Mouse (Mus musculus): Measurements from ENCODE around the gene Zfyve21. TPM values are rescaled to one million over a fixed set of nuclear protein-coding genes. Genes with fewer than 3 reads are reported as not detected.
A peak's percentile ranks its signal among the peaks of the same experiment; 100 is the strongest.

Gene Zfyve21
- polyA plus RNA-seq, 1 experiment: 189 TPM

DNA sequence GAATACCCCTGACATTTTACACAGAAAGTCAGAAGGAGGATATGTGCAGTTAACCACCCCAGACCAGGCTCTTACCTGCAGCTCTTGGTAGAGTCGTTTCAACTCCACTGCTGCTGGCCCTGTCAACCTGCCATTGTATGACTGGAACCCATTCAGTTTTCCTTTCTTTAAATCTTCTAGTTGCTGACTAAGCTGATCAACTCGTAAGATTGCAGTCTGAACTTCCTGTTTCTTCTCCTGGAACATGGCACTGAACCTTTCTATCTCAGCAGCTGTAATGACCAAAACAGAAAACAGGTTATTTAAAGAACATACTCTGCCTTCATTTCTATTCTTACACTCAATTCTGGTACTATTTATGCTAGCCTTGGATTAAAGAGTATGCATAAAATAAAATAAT is 29.5 kb downstream of the Zfyve21 start:
- no peak for DNase-seq (ENCODE audit: low read depth)

DNA sequence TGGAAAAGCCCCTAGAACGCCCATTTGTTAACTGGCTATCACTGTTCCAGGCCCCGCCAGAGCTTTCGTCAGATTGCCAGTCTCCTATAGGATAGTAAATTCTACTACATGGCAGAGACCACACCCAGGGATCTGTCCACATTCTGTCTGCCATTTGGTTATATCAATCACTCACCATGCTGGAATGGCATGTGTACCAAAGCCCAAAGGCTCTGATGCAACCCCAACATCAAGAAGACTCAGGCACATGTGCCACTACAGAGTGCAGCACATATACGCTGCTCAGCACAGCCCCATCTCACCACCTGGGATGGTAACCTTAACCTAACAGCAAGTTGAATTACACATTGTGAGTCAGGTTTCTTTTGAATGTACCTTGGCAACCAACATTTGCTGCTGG is 32.0 kb downstream of the Zfyve21 start:
- DNase-seq (ENCODE audit: low read depth): no peak

DNA sequence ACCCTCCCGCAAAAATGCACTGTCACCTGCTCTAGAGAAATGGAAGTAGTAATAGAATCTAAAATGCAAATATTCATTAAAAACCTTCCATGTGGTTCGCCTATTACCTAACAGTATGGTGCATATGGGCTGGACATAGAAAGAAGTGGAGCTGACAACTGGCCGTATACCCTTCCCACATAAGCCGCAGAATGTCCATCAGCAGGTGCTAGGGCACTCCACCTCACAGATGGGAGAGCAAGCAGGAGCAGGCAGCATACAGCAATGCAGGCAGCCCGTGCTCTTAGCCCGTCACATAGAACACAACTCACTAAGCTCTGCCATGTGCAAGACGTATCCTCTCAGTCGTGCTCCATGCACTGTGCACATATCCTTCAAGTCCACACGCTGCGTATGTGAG is 32.8 kb downstream of the Zfyve21 start:
- DNase-seq (ENCODE audit: low read depth): no peak

DNA sequence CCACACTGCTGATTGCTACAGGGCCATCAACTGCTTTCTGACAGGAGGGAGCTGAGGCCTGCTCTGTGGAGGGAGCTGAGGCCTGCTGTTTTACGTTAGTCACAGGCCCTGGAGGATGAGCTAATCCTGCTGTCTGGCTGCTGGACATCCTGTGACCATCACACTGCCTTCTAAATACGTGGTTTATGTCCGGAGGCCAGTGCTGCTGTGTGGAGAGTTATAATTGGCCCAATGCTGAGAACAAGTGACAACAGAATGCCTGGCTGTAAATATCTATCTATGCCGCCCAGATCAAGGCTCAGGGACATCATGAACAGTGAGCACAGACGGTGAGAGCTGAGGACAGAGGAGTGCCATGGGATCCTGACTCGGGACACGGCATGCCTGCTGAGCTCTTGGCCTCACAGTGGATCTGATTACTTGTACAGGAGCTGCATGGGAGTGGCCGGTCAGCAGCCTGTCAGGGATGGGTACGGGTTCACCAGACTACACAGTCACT is 34.4 kb downstream of the Zfyve21 start:
- DNase-seq (ENCODE audit: low read depth): no peak

DNA sequence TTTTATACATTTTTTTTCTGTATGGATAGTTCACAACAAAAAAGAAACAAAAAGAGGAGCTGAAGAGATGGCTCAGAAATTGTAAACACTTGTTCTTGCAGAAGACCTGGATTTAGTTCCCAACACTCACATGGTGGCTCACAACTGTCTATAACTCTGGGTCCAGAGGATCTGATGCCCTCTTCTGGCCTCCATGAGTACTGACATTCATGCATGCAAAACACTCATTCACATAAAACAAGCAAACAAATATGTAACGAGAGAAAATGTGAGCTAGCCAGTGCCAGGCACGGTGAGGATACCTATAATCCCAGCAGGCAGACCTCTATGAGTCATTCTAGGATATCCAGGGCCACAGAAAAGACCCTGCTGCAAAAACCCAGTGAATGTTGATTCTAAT is 37.3 kb downstream of the Zfyve21 start:
- DNase-seq (ENCODE audit: low read depth): no peak

DNA sequence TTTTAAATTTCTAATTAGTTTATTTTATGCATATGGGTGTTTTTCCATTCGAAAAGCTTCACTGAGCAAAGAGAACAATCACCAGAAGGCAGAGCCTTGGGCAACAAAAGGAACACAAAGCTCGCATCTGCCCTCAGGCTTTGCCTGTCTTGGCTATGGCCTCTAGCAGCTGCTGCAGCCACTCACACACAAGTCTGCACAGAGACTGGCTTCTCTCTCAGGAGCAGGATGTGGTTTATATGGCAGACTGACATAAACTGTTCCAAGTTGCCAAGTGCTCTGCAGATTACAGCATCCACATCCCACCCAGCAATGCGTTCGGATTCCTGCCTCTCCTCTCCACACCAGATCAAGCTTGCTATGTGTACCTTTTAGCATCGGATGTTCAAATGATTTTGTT is 37.8 kb downstream of the Zfyve21 start:
- no peak for DNase-seq (ENCODE audit: low read depth)

DNA sequence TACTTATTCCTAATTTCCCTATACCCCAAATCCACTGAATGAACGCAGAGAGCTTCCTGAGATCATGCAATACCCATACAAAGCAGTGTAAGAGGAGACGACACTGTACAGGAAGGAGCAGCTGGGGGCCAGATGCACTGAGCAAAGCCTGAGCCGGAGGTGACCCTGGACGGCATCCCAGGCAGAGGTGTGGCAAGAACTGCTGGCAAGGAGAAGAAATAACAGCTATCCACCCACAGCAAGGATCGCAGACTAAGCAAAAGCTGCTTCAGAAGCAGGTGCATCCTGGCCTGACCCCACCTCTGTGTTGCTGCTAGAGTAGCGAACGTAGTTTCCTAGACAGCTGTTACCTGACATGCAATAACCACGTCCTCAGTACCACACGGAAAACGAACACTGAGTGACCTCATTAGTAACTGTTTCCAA is 39.1 kb downstream of the Zfyve21 start:
- peak; percentile 52 for DNase-seq (ENCODE audit: low read depth)

DNA sequence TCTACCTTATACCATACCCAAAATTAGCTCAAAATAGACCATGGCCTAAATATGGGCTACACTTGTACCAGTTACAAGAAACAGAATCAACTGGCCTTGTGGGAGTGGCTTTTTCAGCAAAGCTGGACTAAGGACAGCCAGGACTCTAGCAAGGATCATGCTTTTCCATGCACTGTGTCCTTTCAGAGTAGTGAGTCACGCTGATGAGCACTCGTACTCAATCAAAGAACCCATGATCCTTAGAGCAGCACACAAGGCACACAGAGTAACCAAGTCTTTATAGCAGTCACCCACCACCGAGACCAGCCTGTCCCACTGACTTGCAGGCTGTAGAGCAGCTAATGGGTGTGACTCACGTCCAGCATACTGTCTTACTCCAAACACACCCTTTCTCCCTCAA is 39.6 kb downstream of the Zfyve21 start:
- DNase-seq (ENCODE audit: low read depth): no peak

DNA sequence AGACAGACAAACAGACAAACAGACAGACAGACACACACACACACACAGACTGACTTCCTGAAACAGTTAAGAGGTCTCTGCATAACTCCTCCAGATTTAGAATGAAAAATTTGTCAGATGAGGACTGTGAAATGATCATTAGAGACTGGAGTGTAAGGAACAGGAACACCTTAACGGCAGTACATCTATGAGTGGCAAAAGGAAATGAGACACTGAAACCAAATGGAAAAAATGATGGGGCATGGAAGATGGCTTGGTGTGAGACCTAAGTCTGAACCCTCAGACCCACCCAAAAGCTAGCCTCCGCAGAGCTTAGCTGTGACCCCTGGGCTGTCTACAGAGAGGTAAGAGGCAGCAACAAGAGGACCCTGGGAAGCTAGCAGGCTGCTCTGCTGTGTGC is 41.5 kb downstream of the Zfyve21 start:
- DNase-seq (ENCODE audit: low read depth): no peak

DNA sequence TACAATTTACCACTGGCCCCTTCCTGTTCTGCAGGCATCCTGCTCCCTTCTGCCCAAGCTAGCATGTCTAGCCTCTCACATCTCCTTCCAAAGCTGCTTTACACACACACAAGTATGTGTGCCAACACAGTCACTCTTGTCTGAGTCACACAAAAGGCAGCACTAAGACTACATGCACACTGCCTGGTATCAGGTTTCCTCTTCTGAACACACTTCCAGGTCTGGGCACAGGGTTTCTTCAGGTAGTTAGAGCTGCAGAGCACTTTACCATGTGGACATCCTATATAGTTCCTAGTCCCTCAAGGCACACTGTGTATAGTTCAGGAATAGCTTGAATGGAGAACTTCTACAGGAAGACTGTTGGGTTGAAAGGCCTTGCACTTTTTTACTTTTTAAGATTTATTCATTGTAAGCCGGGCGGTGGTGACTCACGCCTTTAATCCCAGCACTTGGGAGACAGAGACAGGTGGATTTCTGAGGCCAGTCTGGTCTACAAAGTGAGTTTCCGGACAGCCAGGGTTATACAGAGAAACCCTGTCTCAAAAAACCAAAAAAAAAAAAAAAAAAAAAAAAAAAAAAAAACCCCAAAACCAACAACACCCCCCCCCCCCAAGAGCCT is 50.3 kb downstream of the Zfyve21 start:
- DNase-seq (ENCODE audit: low read depth): no peak

DNA sequence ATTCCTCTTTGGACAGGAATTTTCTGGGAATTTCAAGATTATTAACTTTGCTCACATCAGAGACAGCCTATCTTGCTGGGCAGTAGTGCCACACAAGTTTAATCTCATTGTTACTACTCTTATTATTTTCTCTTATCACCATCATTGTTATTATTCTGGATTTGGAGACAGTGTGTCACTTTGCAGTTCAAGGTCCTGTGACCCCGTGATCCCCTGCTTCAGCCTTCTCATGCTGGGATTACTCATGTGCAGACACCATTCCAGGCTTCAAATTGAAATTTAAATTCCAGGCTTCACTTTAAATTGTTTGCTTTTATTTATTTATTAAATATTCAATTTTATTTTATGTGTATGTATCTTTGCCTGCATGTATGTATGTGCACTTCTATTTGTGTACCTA is 55.8 kb downstream of the Zfyve21 start:
- DNase-seq (ENCODE audit: low read depth): no peak

DNA sequence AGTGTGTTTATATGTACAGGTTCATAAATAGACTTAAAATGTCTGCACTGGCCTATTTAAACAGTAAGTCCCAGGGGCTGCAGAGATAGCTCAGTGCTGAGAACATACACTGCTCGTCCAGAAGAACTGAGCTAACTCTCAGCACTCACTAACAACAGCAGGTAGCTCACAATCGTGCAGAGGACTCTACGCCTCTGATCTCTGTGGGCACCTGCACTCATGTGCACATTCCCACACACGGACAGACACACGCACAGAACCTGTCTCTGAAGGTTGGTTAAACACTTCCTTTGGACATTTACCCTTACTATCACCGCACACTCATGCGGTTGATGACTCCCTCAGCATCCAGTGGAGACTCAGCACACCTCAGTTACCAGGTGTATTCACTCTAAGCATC is 56.8 kb downstream of the Zfyve21 start:
- DNase-seq (ENCODE audit: low read depth): no peak

DNA sequence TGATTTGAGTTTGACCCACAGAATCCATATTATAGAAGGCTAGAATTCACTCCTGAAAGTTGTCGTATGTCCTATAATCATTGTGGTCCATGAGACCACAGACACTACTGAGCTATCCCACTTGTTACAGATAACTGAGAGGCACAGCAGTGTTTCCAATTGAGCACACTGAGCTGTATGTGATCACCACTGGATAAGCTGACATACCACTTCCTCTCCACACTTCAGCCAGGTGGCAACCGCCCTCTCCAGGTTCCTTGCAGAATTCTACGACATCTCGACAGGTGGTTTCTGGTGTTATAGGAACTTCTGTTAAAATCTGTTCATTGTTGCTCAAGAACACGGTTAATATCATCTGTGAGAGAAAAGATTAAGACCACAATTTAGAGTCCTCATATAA is 58.1 kb downstream of the Zfyve21 start:
- DNase-seq (ENCODE audit: low read depth): no peak

DNA sequence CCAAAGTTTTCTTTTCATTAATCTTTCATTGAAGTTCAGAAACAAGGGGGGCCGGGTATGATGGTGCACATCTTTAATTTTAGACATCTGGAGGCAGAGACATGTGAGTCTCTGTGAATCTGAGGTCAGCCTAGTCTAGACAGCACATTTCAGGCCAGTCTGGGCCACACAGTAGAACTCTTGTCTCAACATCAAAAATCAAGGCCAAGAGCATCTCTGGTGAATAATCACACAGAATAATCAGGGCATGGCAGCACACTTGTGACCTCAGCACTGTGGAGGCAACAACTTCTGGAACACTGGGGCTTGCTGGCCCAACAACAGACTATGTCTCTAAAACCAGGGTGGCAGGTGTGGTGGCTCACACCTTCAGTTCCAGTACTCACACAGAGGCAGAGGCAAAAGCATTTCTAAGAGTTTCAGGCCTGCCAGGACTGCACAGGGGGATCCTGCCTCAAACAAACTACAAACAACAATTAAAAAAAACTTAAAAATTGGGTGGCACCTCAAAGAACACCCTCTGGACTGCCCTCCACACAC is 60.7 kb downstream of the Zfyve21 start:
- no peak for DNase-seq (ENCODE audit: low read depth)

DNA sequence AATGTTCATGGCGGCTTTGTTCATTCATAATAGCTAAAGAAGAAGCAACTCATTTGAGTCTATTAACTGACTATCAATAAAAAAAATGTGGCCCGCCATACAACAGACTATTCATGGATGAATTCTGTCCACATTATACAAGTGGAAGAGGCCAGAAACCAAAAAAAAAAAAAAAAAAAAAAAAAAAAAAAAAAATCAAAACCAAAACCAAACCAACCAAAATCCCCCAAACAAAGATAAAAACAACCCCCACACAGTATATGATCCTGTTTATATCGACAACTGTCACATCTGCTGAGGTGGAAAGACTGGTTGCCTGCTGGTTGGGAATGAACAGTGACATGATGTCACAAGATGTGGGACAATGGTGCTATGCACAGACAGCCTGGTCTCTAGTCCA is 61.5 kb downstream of the Zfyve21 start:
- no peak for DNase-seq (ENCODE audit: low read depth)

DNA sequence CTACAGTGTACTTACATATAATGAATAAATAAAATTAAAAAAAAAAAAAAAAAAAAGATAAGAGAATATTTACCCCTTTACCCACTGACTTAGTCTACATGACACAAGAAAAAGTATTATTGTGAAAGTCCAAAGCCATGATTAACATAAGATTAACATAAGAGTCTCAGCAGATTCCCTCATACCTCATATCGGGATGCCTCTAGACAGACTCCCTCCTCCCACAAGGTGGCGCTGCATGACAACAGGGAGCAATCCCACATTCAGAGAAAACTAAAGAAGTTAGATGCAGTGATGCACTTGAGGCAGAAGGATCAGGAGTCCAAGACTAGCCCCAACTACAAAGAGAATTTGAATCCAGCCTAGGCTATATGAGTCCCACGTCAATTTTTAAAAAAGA is 64.2 kb downstream of the Zfyve21 start:
- peak; percentile 44 for DNase-seq (ENCODE audit: low read depth)

Other genes with a start within 250 kb of the Zfyve21 start
- gene Mark3, start 239.6 kb upstream of the Zfyve21 start, polyA plus RNA-seq (2012; rRNA removed): 27.8 and 30.3 TPM in 2 replicates
- 345 and 403 TPM in 2 replicates for gene Ckb, start 141.8 kb upstream of the Zfyve21 start, polyA plus RNA-seq (2012; rRNA removed)
- gene Trmt61a, start 136.1 kb upstream of the Zfyve21 start, polyA plus RNA-seq (2012; rRNA removed): 27.4 and 32.1 TPM in 2 replicates
- 17.5 and 23.5 TPM in 2 replicates for gene Bag5, start 100.9 kb upstream of the Zfyve21 start, polyA plus RNA-seq (2012; rRNA removed)
- 39.8 and 46.5 TPM in 2 replicates for gene Apopt1, start 100.9 kb upstream of the Zfyve21 start, polyA plus RNA-seq (2012; rRNA removed)
- 47.3 and 48.2 TPM in 2 replicates for gene Klc1, start 55.3 kb upstream of the Zfyve21 start, polyA plus RNA-seq (2012; rRNA removed)
- 14.6 and 14.7 TPM in 2 replicates for gene Xrcc3, start 297 bp upstream of the Zfyve21 start, polyA plus RNA-seq (2012; rRNA removed)
- 27.8 and 33.5 TPM in 2 replicates for gene Ppp1r13b, start 93.9 kb downstream of the Zfyve21 start, polyA plus RNA-seq (2012; rRNA removed)
- 50.1 and 87.7 TPM in 2 replicates for gene Atp5mpl, start 152.8 kb downstream of the Zfyve21 start, polyA plus RNA-seq (2012; rRNA removed)
- 0.04 and 0.16 TPM in 2 replicates for gene Tdrd9, start 157.4 kb downstream of the Zfyve21 start, polyA plus RNA-seq (2012; rRNA removed)
- not detected in 2 replicates for gene Rd3l, start 167.1 kb downstream of the Zfyve21 start, polyA plus RNA-seq (2012; rRNA removed)

Data from gonadal fat pad, adult 2 months (tissue).